Mouse (Mus musculus) olfactory bulb, adult 2 months (tissue): ENCODE measurements around the gene Psmd11.

Experiments used
- CTCF ChIP-seq: fragments of 200-500 bp; IDR thresholded peaks from 2 replicates; pipeline ENCODE4 v1.5.1; 2012; ENCODE audit warnings: low read depth, mild to moderate bottlenecking, low read length, moderate library complexity; ENCODE audit not compliant: insufficient read depth
- POLR2A ChIP-seq: fragments of 200-500 bp; IDR thresholded peaks from 2 replicates; pipeline ENCODE4 v1.6.1; 2012; ENCODE audit warnings: mild to moderate bottlenecking, low read depth, low read length, moderate library complexity; ENCODE audit not compliant: insufficient read depth

GRCm38 (mm10) chr11:80477341-80478199, 49.2 kb downstream of the Psmd11 start:
- no peak for TF ChIP-seq POLR2A
- TF ChIP-seq CTCF = no peak
